Mouse (Mus musculus): Measurements from ENCODE around the gene BC049352.

DNA sequence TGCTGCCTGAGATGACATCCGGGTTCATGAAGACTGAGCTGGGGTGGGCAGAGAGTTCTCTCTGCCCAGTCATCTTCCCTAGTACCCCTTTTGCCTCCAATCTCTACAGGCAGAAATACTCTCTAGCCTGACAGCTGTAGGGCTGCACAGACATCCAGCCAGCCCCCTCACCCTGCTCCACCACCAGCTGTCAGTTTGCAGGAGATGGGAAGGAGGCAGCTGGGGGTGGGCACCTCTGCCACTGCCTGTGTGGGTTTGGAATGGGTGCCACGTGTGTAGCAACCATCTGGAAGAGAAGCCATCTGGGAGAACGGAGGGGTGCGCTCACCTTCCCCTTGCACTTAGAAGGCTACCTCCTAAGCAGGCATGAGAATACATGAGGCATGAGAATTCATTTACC lies 3.4 kb downstream of the BC049352 start:
- TF ChIP-seq ZC3H11A (IDR thresholded peaks at IDR 0.05; ENCODE audit: borderline replicate concordance, low read depth, low read length): no peak
- no peak for TF ChIP-seq ZNF384 (IDR thresholded peaks at IDR 0.05; ENCODE audit: low read depth, low read length)
- no peak for TF ChIP-seq CHD2 (IDR thresholded peaks at IDR 0.05; ENCODE audit: low read depth, low read length)
- no peak for TF ChIP-seq HCFC1 (IDR thresholded peaks at IDR 0.05; ENCODE audit: borderline replicate concordance, insufficient read depth, low read length)
- TF ChIP-seq MAFK (IDR thresholded peaks at IDR 0.05; ENCODE audit: insufficient read depth, low read depth, low read length): no peak

All from ES-E14 (cell line).